Mouse (Mus musculus): Measurements from ENCODE around the gene Art2b. TPM values are rescaled to one million over a fixed set of nuclear protein-coding genes. Genes with fewer than 3 reads are reported as not detected.
"Not testable (repeated sequence)": the region's sequence is repeated elsewhere in the genome, so short reads cannot be mapped to it uniquely, and the experiment has no call there.

Art2b gene
- polyA plus RNA-seq (2012; rRNA removed), result 4.5 and 5.4 TPM in 2 replicates

DNA sequence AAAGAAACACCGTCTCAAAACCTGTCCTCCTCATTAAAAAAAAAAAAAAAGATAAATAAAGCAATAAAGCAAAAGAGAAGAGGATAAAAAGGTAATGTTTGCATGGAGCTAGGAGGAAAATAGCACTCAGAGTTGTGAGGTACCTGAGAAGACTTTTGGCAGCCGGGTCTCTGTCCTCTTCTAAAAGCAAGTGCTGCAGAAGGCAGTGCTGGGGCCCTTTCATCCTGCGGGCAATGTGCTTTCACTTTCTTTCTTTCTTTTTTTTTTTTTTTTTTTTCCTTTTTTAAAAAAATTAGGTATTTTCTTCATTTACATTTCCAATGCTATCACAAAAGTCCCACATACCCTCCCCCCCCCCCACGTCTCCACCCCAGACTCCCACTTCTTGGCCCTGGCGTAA is at the start of gene Art2b:
TSS of gene Art2b (minus strand) at position 193 of the 400 bp plus-strand sequence.
- Histone ChIP-seq H3K27me3 (ENCODE audit: control insufficient read depth, insufficient read depth, low read length) (no peaks in the 10 kb centered on the region), H3K4me3 (ENCODE audit: control insufficient read depth, insufficient read depth, low read length) (no peak within 1 kb of the TSS), H3K36me3 (ENCODE audit: control insufficient read depth, insufficient read depth, low read length) (no peaks in the 10 kb centered on the region), H3K4me1 (replicated peaks; ENCODE audit: control insufficient read depth, insufficient read depth, low read length) (peaks cover 13% of the 10 kb centered on the region), H3K27ac (ENCODE audit: control insufficient read depth, insufficient read depth, low read length) (no peak within 1 kb of the TSS; the same call in 1 of the 2 replicates)
- TF ChIP-seq CTCF (IDR thresholded peaks at IDR 0.05; ENCODE audit: borderline replicate concordance, control insufficient read depth, extremely low read depth, insufficient read depth, low read length, poor library complexity) (no peak), POLR2A (IDR thresholded peaks at IDR 0.05; ENCODE audit: control insufficient read depth, extremely low read depth, insufficient read depth, low read length, poor library complexity) (no peak)
- 49% methylated on average over 5 of the region's 5 CpGs for WGBS
- no peak for DNase-seq

DNA sequence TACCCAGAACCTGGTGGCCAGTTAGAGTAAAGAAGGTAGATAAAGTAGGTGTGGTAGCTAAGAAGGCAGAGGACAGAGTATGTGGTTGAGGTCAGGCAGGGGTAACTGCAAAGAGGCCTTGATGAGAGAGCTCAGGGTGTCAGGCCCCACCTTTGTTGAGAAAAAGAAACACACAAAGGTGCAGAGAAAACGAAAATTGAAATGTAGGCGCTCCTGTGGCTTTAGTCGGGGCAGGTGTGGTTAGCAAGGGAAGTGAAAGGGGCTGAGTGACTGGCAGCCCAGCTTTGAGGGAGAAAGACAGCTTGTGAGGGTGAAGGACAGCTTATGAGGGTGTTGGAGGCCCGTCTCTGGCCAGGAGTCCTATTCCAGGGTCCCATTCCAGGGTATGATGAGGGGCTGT is 49.1 kb upstream of the Art2b start:
- H3K4me3 ChIP-seq (ENCODE audit: control insufficient read depth, insufficient read depth, low read length), result no peak overlapping the region
- WGBS, result 4% methylated on average over 4 of the region's 4 CpGs
- H3K27ac ChIP-seq (ENCODE audit: control insufficient read depth, insufficient read depth, low read length), result peak overlapping the region; percentile 76
- H3K36me3 ChIP-seq (ENCODE audit: control insufficient read depth, insufficient read depth, low read length), result no peaks in the 10 kb centered on the region
- no peaks in the 10 kb centered on the region for H3K27me3 ChIP-seq (ENCODE audit: control insufficient read depth, insufficient read depth, low read length)
- DNase-seq, result peak; percentile 35
- H3K4me1 ChIP-seq (replicated peaks; ENCODE audit: control insufficient read depth, insufficient read depth, low read length), result peaks cover 28% of the 10 kb centered on the region
- no peak for TF ChIP-seq CTCF (IDR thresholded peaks at IDR 0.05; ENCODE audit: borderline replicate concordance, control insufficient read depth, extremely low read depth, insufficient read depth, low read length, poor library complexity)
- TF ChIP-seq POLR2A (IDR thresholded peaks at IDR 0.05; ENCODE audit: control insufficient read depth, extremely low read depth, insufficient read depth, low read length, poor library complexity), result no peak

DNA sequence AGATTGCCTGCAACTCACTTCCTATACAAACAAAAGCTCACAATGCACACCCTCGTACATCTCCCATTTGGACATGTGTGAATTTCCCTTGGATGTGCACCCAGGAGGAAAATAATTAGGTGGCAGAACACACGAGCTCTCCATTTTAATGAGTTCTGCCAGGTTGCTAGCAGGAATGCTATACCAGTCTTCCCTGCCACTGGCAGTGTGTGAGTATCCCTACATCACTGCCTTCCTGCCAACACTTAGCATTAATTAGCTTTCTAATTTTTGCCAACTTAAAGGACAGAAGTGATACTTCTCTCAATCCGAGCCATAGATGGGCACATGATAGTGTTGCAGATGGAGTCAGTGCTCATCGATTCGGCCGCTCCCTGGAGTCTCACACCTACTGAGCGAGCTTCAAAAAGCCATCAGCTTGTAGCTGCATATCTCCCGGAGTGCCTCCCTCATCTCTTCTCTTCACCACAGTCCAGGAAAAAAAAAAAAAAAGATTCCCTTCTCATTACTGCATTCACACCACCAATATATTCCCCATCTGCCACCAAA is 48.3 kb upstream of the Art2b start:
- DNase-seq, result no peak
- no peak for TF ChIP-seq POLR2A (IDR thresholded peaks at IDR 0.05; ENCODE audit: control insufficient read depth, extremely low read depth, insufficient read depth, low read length, poor library complexity)
- no peak for TF ChIP-seq CTCF (IDR thresholded peaks at IDR 0.05; ENCODE audit: borderline replicate concordance, control insufficient read depth, extremely low read depth, insufficient read depth, low read length, poor library complexity)
- Histone ChIP-seq H3K4me3 (ENCODE audit: control insufficient read depth, insufficient read depth, low read length) (no peak overlapping the region), H3K4me1 (replicated peaks; ENCODE audit: control insufficient read depth, insufficient read depth, low read length) (peaks cover 28% of the 10 kb centered on the region), H3K27me3 (ENCODE audit: control insufficient read depth, insufficient read depth, low read length) (no peaks in the 10 kb centered on the region), H3K36me3 (ENCODE audit: control insufficient read depth, insufficient read depth, low read length) (no peaks in the 10 kb centered on the region), H3K27ac (ENCODE audit: control insufficient read depth, insufficient read depth, low read length) (peak overlapping the region; percentile 10; the same call in 1 of the 2 replicates)
- 96% methylated on average over 8 of the region's 8 CpGs for WGBS

DNA sequence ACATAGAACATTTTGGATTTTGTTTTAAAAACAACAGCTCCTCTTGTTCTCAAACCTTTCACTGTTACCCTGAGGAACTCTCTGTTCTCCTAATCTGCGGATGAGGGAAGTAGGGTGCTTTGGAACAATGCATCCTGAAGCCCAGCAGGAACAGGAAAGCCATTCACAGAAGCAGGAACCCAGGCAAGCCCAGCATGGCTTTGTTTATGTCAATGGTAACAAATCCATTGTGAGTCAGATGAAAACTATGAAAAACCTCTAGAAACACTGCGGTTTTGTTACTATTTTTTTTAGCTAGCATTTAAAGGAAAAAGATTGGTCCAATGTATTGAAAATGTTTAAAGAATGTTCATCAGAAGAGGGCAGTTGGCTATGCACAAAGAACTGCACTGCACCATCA is 43.1 kb upstream of the Art2b start:
- 69% methylated on average over 2 of the region's 2 CpGs for WGBS
- H3K36me3 ChIP-seq (ENCODE audit: control insufficient read depth, insufficient read depth, low read length), result no peaks in the 10 kb centered on the region
- H3K4me1 ChIP-seq (replicated peaks; ENCODE audit: control insufficient read depth, insufficient read depth, low read length), result peaks cover 4% of the 10 kb centered on the region
- H3K27ac ChIP-seq (ENCODE audit: control insufficient read depth, insufficient read depth, low read length), result no peak overlapping the region
- DNase-seq, result no peak
- TF ChIP-seq POLR2A (IDR thresholded peaks at IDR 0.05; ENCODE audit: control insufficient read depth, extremely low read depth, insufficient read depth, low read length, poor library complexity), result no peak
- TF ChIP-seq CTCF (IDR thresholded peaks at IDR 0.05; ENCODE audit: borderline replicate concordance, control insufficient read depth, extremely low read depth, insufficient read depth, low read length, poor library complexity), result no peak
- H3K27me3 ChIP-seq (ENCODE audit: control insufficient read depth, insufficient read depth, low read length), result no peaks in the 10 kb centered on the region
- H3K4me3 ChIP-seq (ENCODE audit: control insufficient read depth, insufficient read depth, low read length), result no peak overlapping the region

DNA sequence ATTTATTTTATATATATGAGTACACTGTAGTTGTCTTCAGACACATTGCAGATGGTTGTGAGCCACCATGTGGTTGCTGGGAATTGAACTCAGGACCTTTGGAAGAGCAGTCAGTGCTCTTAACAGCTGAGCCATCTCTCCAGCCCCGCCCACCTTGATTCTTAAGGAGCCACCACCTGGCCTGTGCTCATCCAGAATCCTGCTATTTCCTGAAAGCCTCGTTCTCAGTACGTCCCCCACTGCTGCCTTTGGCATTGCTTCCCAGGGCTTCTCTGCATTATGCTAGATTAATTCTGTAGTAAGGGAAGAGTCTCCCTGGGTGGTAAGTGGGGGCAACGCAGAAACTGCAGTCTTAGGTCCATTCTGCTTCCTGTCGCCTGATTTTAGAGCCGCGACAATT is 41.8 kb upstream of the Art2b start:
- DNase-seq; H3K4me1 ChIP-seq (replicated peaks; ENCODE audit: control insufficient read depth, insufficient read depth, low read length); H3K36me3 ChIP-seq (ENCODE audit: control insufficient read depth, insufficient read depth, low read length); H3K27ac ChIP-seq (ENCODE audit: control insufficient read depth, insufficient read depth, low read length); H3K27me3 ChIP-seq (ENCODE audit: control insufficient read depth, insufficient read depth, low read length); H3K4me3 ChIP-seq (ENCODE audit: control insufficient read depth, insufficient read depth, low read length): not testable (repeated sequence)
- 90% methylated on average over 7 of the region's 7 CpGs for WGBS

DNA sequence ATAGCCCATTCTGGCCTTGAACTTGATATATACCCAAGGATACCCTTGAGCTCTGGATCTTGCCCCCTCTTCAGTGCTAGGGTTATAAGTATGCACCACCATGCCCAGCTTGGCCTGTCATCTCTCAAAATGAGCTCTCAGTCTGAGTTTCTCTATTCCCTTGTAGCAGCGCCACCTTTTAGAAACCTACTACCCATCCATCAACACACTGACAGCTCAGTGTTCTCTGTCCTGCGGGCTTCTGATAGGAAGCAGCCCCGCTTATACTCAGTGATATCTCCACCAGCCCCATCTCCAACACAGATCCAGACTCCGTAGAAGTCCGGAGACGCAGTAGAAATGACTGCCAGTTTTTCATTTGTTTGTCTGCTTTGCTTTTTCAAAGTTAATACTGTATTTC is 38.9 kb upstream of the Art2b start:
- WGBS, result 65% methylated on average over 6 of the region's 6 CpGs
- Histone ChIP-seq H3K36me3 (ENCODE audit: control insufficient read depth, insufficient read depth, low read length) (no peaks in the 10 kb centered on the region), H3K27me3 (ENCODE audit: control insufficient read depth, insufficient read depth, low read length) (no peaks in the 10 kb centered on the region), H3K4me3 (ENCODE audit: control insufficient read depth, insufficient read depth, low read length) (no peak overlapping the region), H3K4me1 (replicated peaks; ENCODE audit: control insufficient read depth, insufficient read depth, low read length) (peaks cover 4% of the 10 kb centered on the region), H3K27ac (ENCODE audit: control insufficient read depth, insufficient read depth, low read length) (no peak overlapping the region)
- TF ChIP-seq POLR2A (IDR thresholded peaks at IDR 0.05; ENCODE audit: control insufficient read depth, extremely low read depth, insufficient read depth, low read length, poor library complexity) (no peak), CTCF (IDR thresholded peaks at IDR 0.05; ENCODE audit: borderline replicate concordance, control insufficient read depth, extremely low read depth, insufficient read depth, low read length, poor library complexity) (no peak)
- no peak for DNase-seq

DNA sequence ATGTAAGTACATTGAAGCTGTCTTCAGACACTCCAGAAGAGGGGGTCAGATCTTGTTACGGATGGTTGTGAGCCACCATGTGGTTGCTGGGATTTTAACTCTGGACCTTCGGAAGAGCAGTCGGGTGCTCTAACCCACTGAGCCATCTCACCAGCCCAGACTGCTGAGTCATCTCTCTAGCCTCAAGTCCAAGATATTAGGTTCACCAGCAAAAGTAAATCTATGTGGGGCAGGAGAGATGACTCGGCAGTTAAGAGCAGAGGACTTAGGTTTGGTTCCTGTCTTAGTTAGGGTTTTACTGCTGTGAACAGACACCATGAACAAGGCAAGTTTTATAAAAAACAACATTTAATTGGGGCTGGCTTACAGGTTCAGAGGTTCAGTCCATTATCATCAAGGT is 36.5 kb upstream of the Art2b start:
- H3K4me3 ChIP-seq (ENCODE audit: control insufficient read depth, insufficient read depth, low read length); H3K36me3 ChIP-seq (ENCODE audit: control insufficient read depth, insufficient read depth, low read length); H3K27me3 ChIP-seq (ENCODE audit: control insufficient read depth, insufficient read depth, low read length); DNase-seq; H3K27ac ChIP-seq (ENCODE audit: control insufficient read depth, insufficient read depth, low read length): not testable (repeated sequence)
- H3K4me1 ChIP-seq (replicated peaks; ENCODE audit: control insufficient read depth, insufficient read depth, low read length), result peaks cover 11% of the 10 kb centered on the region
- WGBS, result 43% methylated on average over 4 of the region's 4 CpGs

Measured in thymus, adult 2 months (tissue).